Mouse (Mus musculus) 3134 (cell line): Measurements from ENCODE around the gene Mrps2.

Experiments
- DNase-seq: peaks from one replicate; pipeline ENCODE4 v3.0.0-alpha.2; 2011; ENCODE audit warnings: low spot score; ENCODE audit not compliant: insufficient read length; ENCODE audit errors: extremely low read depth

Gene Mrps2

DNA sequence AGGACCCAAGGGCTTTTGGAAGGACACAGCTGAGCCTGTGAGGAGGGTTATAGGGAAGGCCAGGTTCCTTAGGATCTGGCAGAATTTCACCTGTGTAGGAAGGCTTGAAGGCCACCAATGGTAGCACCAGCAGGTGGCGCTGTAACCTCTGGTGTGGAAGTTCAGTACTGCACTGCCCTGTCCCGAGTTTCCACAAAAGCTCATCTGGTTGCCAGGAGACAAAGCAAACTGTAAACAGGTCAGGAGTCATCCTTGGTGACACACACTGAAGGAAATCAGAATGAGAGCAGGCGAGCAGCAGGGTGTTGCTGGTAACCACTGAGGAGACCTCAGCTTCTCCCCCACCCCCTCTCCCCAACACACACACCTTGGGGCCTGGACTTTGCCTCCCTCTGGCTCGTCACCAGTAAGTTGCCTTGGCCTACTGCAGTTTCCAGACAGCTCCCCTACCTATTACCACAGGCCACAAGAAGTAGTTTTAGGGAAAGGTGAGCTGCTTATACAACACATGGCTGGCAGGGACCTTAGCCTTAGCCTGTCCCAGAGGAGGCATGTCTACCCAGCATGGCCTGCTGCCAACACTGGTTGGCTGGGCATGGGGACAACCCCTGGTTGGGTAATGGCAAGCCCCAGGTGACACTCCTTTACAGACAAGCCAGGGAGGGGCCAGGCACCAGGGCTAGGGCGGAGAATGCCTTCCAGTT, 49.5 kb downstream of the Mrps2 start:
- peak; percentile 71 for DNase-seq

DNA sequence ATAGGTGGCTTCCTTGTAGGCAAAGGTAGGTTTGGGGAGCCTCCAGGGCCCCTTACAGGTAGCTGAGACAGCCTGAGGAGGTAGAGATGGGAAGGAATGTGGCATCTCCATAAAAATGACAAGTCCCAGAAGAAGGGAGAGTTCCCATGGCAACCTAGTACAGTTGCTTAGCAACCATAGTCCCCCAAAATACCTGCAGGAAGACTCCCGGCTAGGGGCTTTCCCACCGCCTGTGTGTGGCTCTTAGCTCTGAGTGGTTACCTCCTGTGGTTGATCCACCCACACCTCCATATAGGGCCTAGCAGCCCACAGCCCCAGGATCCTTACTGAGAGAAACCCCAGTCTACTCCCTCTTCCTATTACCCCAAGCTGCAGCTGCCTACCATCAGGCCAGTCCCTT, 50.4 kb downstream of the Mrps2 start:
- DNase-seq: no peak

DNA sequence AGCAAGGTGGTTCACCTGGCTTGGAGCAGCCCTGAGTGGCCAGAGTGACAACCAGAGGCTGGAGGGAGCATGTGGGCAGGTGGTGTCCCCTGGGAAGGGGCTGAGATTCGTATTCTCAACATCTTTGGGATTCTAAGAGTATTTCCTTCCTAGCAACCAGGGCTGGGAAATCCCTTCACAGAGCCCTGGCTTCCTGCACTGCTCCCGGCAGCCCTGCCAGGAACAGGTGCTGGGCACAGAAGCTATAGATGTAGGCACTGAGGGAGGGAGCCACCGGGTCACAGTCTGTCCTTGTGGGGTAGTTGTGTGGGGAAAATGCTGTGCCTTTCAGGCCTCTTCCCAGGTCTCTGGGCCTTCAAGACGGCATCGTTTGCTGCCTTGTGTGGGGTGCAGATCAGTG, 52.7 kb downstream of the Mrps2 start:
- DNase-seq: no peak
